Mouse (Mus musculus): ENCODE measurements around the gene Mamdc4.
A peak's percentile ranks its signal among the peaks of the same experiment; 100 is the strongest.

The Mamdc4 gene

DNA sequence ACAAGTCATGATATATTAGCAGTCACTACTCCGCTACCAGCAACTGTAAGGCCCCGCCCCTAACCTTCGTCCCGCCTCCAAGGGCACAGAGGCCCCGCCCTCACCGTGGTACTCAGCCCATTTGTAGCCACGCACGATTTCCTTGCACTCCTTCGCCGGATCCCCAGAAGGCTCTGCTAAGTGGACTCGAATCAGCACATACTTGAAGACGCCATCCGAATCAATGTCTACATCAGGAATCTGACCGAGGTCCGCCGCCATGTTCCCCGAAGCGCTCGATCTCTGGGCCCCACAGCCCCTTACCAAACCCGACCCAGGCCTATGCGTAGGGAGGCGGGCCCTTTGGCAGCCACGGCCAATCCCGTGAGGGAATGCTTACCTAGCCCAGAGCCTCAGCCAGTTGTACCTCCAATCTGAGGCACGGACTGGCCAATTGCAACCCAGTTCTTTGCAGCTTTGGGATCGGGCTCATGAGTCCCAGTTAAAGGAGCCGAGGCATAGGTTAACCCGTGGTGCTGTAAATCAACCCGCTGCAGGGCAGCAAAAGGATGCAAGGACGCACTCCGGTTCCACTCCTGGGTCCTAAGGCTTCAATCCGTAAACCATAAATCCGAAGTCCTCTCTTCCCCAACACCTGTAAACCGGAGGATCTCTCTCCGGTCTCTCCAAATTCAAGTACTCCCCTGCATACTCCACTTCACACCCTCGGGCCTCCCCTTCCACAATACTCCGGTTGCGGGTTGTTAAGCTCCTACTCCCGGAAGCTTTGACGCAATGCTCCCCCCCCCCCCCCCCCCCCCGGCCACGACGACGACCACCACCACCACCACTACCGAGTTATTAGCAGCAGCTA, at the start of gene Mamdc4, which contains the start of gene Phpt1:
Mamdc4 (minus strand) TSS at position 267 of the 853 bp plus-strand sequence.
Phpt1 (minus strand) TSS at position 646 of the 853 bp plus-strand sequence.
- DNase-seq (ENCODE audit: low read depth, low spot score): peak; percentile 84

DNA sequence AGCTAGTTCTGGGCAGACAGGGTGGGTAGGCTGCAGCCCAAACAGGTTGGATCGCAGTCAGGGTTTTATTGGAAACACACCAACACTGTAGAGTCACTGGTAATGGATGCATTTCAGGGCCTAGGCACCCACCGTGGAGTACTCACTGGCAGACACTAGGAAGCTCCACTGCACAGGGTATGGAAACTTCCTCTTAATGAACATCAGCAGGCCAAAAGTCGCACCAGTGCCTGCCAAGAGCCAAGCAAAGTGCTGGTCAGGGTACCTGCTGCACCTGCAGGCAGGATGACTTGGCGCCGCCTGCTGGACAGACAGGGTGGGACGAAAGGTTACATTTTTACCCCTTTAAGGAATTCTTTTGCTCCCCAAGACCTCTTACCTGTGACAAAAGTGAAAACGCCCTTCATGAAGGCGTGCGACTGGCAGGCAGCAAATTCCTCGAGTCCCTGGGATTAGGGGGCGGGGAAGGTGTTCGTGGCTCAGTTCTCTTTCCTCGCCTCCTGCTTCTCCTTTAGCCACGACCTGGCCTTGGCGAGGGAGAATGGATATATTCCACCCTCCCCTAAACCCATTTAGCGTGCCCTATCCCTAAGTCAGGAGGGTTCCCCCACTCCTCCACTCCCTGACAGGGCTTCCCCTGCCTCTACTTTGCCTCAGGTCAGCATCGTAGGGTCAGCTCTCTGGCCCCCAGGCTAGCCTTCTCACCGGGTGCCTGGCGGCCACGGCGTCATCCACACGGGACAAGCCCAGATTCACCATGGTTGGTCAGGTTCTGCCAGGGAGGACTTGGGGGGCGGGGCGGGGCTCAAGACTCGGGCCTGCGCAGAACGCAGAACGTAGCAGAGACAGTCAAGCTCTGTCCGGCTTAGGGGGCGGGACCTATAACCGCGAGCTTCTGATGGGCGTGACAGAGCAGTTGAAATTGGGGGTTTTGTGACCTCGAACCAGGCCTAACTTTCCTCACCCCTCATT, 46.9 kb upstream of the Mamdc4 start, which contains the start of gene Tmem141:
Tmem141 (minus strand) TSS at position 777 of the 972 bp plus-strand sequence.
- peak; percentile 11 for DNase-seq (ENCODE audit: low read depth, low spot score)

DNA sequence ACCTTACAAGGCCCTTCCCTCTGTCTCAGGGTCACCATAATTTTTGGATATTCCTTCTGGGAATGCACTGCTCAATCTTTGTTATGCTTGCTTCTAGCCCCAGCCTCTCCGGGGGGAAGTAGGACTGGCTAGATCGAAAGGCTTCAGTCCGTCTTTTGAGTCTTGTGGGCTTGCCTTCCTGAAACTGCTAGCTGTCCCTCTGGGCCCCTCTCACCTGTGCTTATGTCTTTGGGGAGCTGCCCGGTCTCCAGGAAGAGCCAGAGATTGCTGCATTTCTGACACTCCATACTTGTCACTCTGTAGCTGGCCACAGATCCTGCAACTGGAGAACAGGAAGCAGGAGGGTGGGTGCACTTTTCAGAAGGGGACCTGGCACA, 46.2 kb upstream of the Mamdc4 start:
- DNase-seq (ENCODE audit: low read depth, low spot score): no peak

DNA sequence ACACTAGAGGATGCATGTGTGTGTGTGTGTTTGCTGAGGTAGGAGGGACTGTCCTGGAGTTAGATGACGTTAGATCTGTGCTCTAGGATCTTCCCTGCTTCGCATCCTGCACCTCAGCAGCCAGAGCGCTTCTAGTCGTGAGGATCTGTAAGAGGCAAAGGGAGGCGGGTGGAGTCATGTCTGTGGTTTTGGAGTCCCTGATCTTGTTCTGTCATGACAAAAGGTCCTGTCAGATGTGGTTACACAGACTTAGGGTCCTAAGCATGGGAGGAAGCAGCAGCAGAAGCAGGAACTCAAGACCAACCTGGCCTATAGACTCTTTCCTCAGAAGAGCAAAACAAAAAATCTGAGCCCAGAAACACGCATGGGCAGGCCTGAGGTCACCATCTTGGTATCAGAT, 45.7 kb upstream of the Mamdc4 start:
- DNase-seq (ENCODE audit: low read depth, low spot score): no peak

DNA sequence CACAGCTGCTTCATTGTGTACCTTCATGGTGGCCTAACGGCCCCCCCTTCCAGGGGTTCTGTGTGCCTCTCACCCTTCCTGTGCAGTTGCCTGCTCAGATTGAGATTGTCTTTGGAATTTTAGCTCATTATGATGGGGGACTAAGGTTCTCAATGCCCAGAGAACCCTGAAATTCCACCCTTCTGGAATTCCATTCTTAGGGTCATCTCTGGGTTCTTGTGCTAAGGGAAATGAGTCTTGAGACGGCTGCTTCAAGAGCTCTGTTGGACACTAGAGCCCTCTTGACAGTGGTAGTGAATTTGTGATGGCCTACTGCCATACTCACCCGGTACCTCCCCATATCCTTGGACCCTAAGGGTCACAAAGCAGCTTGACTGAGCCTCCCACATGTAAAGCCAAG, 42.9 kb upstream of the Mamdc4 start, which contains the start of gene Ccdc183:
Ccdc183 (minus strand) TSS at position 101 of the 400 bp plus-strand sequence.
- no peak for DNase-seq (ENCODE audit: low read depth, low spot score)

DNA sequence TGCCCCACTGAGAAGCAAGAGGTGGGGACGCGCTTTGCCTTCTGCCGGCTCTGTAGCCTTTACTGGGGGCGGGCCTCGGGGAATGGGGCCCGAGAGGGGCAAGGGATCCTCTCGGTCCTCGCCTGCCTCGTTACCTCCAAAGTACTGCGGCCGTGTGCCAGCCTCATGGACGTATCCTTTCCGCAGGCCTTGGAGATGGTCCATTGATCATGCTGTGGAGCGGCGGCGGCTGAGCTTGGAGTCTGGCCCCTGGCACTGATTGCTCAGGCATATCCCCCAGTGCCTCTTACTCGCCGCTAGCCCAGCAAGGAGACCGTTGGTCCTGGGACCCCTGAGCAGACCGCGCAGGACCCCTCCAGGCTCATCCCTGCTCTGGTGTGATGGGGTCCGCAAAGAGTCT, 41.8 kb upstream of the Mamdc4 start:
- no peak for DNase-seq (ENCODE audit: low read depth, low spot score)

DNA sequence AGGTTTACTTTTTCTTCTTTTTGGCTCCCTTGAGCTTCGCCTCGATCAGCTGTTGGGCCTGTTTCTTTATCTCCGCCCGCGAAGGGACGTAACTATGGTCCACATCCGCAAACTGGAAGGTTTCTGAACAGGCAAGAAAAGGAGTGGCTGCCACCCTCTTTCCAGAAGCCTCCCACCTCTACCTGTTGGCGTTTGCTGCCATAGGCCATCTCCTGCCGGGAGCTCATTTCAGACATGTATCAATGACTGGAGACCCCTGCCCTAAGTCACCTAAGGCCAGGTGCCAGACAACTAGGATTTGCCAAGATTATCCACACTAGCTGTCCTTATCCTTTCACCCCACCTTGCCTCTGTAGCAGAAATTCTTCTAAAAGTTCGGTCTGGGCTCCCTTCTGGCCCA, 34.0 kb upstream of the Mamdc4 start:
- no peak for DNase-seq (ENCODE audit: low read depth, low spot score)

DNA sequence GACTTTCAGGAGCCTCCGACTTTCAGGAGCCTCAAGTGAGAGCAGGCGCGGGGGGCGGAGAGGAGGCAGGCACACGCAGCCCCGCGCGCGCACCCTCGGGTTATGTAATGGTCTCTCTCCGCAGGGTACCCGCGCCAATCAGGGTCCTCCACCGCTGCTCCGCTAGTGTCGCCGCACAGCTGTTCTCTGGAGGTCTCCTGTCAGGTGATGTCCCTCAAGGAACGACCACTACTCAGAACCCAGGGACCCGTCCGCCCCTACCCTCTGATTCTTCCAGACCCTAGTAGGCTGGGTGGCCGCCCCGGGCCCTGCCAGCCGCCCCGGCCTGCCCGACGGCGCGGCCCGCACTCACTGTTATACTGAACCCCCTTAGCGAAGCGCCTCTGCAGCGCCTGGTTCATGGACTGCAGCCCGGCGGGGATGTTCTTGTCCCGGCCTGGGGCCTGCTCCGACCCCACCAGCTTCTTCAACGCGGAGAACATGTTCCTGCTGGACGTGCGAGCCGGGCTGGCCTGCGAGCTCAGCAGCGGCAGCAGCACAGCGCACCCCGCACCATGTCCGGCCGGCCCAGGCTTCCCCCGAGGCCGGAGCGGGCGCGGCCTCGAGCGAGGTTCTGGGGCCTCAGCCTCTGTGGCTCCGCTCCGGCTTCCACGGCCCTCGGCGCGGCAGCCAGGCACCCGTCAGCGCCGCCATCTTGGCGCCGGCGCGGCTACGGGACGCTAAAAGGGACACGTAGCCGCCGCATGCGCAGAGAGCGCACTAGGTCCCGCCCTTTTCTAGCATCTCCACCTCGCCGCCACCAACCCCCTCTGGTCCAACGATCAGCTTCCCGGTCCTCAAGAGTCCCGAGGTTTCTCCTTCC, 33.3 kb upstream of the Mamdc4 start, which contains the start of gene Rabl6:
Rabl6 (minus strand) TSS at position 761 of the 862 bp plus-strand sequence.
- DNase-seq (ENCODE audit: low read depth, low spot score): peak; percentile 77

DNA sequence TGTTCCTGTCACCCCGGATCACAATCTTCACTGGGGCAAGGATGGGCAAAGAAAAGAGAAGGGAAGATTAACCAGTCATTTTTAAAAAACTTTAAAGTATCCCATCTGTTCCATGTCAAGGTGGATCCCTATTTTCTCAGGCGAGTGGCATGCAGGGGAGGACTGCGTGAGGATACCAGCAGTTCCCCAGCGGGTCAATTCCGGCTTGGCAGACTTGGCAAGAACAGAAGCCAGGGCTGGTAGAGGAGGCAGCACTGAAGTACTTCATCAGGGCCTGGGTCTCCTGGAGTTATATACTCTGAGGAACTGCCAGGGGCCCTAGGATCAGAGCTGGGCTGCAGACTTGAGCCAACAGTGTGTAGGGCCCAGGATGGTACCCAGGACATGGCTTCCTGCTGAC, 27.9 kb upstream of the Mamdc4 start:
- DNase-seq (ENCODE audit: low read depth, low spot score): no peak

DNA sequence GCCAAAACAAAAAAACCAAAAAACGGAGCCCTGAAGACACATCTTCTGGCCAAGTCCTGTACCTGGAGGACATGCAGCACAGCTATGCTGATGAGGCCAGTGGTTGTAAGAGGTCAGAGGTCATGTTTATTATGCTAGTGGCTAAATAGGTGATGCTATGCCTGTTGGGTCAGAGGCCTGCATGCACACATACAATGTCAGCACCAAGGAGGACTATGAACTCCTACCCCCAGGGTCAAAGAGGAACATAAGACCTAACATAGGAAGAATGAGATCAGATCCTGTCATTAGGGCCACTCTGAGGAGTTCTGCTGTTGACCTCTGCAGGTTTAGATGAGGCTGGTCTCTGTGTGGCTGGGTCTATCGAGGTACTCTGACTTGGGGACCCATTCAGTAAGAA, 25.4 kb upstream of the Mamdc4 start:
- DNase-seq (ENCODE audit: low read depth, low spot score): no peak

DNA sequence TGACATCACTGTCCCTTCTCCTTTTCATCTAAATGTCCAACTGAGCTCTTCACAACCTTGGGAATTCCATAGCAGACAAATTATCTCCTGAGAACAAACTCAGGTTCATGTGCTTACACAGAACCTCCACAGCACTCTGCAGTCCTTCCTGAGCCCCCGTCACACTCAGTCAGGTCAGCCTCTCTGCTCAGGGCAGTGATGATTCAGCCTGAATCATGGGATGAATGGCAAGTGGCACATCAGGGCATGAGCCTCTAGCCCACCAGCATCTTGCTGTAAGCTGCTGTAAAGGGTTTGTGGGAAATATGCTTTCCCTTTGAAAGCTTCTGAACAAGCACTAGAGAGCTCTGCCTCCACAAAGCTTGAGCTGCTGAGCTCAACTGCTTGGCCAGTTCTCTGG, 24.1 kb upstream of the Mamdc4 start:
- DNase-seq (ENCODE audit: low read depth, low spot score): no peak

DNA sequence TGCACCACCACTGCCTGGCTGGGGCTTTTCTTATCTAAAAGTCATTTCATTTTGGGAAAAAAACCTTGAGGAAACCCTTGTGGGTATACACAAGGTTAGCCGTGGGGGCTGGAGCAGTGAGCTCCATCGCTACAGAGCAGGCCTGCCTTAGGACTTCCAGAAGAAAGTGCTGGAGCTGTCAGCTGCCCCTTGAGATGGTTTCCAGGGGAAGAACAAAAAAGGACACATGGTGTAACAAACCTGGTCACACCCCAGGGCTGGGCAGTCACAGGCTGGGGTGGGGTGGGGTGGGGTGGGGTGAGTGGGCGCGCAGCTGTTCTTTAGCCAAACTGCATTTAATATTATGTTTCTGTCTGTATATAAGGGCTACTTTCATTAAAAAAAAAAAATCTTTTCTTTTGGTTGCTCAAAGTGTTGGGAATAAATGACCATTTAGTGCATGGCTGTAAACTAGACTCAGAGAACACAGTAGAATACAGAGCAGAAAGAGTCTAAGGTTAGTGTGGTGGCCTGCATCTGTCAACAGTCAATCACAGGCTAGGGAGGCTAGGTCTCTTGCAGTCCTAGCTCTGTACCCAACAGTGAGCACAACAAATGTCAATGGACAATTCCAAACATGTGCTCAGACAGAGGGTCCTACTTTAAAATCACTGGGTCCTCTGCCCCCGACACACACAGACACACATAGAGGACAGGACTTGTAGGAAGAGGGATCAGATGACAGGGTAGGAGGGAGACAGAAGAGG, 22.3 kb upstream of the Mamdc4 start:
- DNase-seq (ENCODE audit: low read depth, low spot score): no peak

DNA sequence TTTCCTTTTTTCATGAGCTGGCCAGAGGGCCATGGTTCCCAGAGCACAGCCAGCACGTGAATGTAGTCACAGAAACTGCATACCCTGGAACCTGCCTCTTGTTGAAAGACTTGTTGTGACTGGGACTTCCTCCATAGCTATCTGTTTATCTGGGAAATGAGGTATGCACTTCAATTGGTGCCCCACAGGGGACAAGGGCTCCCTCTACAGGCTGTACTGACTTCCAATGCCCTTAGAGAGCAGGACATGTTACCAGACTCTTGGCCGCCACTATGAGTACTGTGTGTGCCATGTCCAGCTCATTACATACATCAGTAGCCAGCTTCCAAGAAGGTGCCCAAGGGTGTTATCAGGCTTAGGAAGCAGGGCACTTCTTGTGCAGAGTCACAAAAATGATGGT, 17.2 kb upstream of the Mamdc4 start:
- DNase-seq (ENCODE audit: low read depth, low spot score): no peak

DNA sequence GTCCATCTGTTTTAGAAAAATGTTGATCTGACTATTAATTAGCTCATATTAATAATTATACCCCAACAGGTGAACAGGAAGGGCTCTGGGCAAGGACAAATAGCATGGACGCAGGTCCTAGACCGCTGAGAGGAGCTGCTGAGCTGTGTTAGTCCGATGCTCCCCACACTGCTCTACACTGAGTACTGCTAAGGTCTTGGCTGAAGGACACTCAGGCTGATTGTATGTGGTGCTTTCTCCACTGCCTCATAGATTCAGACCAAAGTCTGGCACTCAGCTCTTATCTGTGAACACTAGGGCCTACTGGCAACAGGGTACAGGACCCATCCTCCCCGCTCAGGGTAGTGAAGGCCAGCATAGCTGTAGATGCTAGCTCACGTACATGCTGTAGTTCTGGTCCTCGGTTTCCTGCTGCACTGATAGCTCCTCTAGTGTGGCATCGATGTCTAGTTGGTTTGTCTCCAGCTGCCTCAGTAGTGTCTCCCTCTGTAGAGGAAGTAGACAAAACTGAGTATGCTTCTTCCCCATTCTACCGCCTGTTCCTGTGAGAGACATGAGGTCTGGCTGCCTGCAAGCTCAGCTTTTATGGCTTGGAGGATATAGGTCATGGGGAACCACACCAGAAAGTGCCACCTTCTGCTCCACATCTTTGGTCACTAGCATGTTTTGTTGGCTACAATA, 13.7 kb upstream of the Mamdc4 start:
- no peak for DNase-seq (ENCODE audit: low read depth, low spot score)

DNA sequence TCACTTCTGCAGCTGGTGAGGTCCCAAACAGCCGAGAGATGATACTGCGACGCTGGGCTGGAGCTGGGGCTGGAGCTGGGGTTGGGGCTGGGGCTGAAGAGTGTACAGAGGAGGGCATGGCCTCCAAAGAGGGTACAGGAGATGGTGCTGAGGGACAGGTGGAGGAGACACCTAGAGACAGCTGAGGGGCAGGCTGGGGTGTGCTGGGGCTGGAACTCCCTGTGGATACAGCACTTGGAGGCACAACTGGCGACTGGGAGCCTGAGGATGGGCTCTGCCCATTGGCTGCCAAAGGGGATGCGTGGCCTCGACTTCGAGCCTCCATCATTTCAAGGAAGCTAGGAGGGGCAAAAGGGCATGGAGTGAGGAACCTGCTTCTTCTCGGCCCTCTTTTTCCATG, 12.6 kb upstream of the Mamdc4 start:
- no peak for DNase-seq (ENCODE audit: low read depth, low spot score)

DNA sequence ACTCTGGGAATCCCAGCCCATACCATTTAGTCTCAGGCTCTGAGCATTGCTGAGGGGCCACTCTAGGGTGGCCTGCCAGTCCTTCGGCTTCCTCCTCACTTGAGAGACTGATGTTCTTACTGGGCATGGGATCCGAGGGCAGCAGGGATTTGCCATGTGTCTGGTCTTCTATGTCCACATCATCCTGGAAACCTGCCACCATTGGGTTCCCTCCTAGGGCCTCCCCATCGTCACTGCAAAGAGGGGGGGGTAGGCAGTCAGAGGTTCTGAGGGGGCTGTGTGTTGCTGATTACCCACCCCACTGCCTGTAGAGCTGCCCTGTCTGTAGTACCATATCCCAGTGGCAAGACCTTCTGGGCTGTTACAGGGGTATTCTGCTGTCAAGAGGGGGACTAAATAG, 11.0 kb upstream of the Mamdc4 start:
- no peak for DNase-seq (ENCODE audit: low read depth, low spot score)

DNA sequence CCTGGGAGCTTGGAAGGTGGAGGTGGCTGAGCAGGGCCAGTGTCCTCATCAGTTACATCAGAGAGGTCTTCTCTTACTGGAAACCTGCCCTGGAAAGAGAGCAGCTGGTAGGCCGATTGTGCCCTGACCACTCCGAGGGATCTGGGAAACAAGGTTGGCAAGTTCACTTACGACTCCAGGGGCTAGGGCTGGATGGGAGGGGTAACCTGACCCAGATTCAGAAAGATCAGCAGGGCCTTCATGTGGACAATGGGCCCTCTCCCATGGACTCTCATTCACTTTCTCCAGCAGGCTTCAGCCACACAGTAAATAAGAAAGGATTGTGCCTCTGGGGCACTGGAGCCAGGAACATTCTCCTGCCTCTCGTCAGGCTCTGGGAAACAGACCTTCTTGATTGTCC, 10.2 kb upstream of the Mamdc4 start:
- DNase-seq (ENCODE audit: low read depth, low spot score): no peak

DNA sequence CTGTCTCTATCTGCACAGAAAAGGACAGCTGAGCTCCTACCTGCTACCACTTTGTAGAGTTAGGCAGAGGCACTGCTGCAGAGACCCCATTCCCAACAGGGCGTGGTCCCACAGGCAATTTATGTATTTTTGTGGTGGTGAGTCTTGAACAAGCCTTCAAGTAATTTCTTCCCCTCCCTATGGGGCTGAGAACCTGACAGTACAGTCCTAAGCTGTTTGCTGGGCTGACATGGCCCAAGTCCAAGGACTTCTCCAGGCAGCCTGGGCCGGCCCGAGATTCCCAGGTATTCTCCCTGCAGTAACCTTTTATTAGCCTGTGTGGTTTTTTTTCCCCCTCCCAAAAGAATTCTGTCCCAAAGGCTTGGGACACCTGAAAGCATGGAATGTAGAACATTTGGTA, 9.5 kb upstream of the Mamdc4 start:
- DNase-seq (ENCODE audit: low read depth, low spot score): no peak

DNA sequence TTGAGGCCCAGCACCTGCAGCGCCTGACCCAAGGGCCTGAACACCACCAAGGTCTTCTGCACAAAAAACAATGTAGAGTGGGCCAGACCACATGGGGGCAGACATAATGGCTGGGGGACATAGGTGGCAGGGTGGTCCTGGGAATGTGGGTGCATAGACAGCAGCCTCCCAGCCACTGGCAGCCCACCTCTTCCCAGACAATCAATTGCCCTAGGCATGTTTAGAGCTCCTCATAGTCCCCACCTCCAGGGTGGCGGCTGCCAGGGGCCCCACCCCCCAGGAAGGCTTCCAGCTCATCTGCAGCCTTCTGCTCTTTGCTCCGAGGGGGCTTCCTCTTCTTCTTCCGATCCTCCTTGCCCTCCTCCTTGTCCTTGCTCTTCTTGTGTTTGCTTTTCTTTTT, 8.9 kb upstream of the Mamdc4 start:
- DNase-seq (ENCODE audit: low read depth, low spot score): no peak

DNA sequence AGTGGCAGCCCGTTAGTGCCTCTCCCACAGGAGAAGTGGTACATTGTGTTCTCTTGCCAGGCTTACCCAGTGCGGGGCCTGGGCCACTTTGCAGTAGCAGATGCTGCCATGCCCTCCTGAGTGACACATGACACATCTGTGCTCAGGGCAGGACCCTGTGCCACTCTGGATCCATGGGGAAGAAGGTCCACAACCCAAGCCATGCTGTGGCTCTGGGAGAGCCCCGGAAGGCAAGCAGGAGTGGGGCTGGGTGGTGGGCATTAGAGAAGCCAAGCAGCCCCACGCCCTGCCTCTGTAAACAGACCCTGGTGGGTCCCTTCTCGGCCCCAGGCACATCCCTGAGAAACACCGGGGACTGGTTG, 8.5 kb upstream of the Mamdc4 start:
- DNase-seq (ENCODE audit: low read depth, low spot score): no peak

Measured in c-Kit-negative CD71-positive TER-119-positive erythroid progenitor cells, embryonic 14.5 days (primary cell).